Mouse (Mus musculus) brain, adult 2 months (tissue): ENCODE results near the gene Iffo2.

Experiments
- DNase-seq: peaks from one replicate; pipeline ENCODE4 v3.0.0; 2011; ENCODE audit warnings: low read depth, low spot score

Gene Iffo2

GRCm38 (mm10) chr4:139532081-139532480 is 1.7 kb downstream of the Iffo2 start:
- peak; percentile 8 for DNase-seq

- peak; percentile 14 for DNase-seq
Observed at GRCm38 (mm10) chr4:139535127-139535695, 4.9 kb downstream of the Iffo2 start.

- no peak for DNase-seq
Observed at GRCm38 (mm10) chr4:139535719-139536118, 5.4 kb downstream of the Iffo2 start.

GRCm38 (mm10) chr4:139536706-139537105 is 6.4 kb downstream of the Iffo2 start:
- peak; percentile 79 for DNase-seq

GRCm38 (mm10) chr4:139540784-139541183 is 10.4 kb downstream of the Iffo2 start:
- DNase-seq = no peak

GRCm38 (mm10) chr4:139545791-139546190 is 15.4 kb downstream of the Iffo2 start:
- DNase-seq = peak; percentile 25

- DNase-seq = no peak
Observed at GRCm38 (mm10) chr4:139549448-139549847, 19.1 kb downstream of the Iffo2 start.

- DNase-seq = no peak
Observed at GRCm38 (mm10) chr4:139555235-139555634, 24.9 kb downstream of the Iffo2 start.

GRCm38 (mm10) chr4:139555951-139556350 is 25.6 kb downstream of the Iffo2 start:
- peak; percentile 33 for DNase-seq

- DNase-seq = peak; percentile 69
Observed at GRCm38 (mm10) chr4:139568361-139568760, 38.0 kb downstream of the Iffo2 start.

GRCm38 (mm10) chr4:139570756-139571155 is 40.4 kb downstream of the Iffo2 start:
- DNase-seq = no peak

- no peak for DNase-seq
Observed at GRCm38 (mm10) chr4:139572928-139573512, 42.7 kb downstream of the Iffo2 start.

- DNase-seq = peak; percentile 100
Observed at GRCm38 (mm10) chr4:139574156-139574798, 43.9 kb downstream of the Iffo2 start.

- DNase-seq = peak; percentile 89
Observed at GRCm38 (mm10) chr4:139574799-139575672, 44.7 kb downstream of the Iffo2 start.

GRCm38 (mm10) chr4:139575673-139576003 is 45.3 kb downstream of the Iffo2 start:
- no peak for DNase-seq

GRCm38 (mm10) chr4:139576251-139576880 is 46.0 kb downstream of the Iffo2 start:
- peak; percentile 35 for DNase-seq

GRCm38 (mm10) chr4:139577006-139577405 is 46.7 kb downstream of the Iffo2 start:
- DNase-seq = peak; percentile 71

- DNase-seq = peak; percentile 10
Observed at GRCm38 (mm10) chr4:139578389-139578788, 48.0 kb downstream of the Iffo2 start.

GRCm38 (mm10) chr4:139579003-139579402 is 48.7 kb downstream of the Iffo2 start:
- DNase-seq = peak; percentile 10

GRCm38 (mm10) chr4:139579466-139579865 is 49.1 kb downstream of the Iffo2 start:
- DNase-seq = no peak

GRCm38 (mm10) chr4:139580663-139581336 is 50.5 kb downstream of the Iffo2 start:
- no peak for DNase-seq
